Mouse (Mus musculus): ENCODE results near the gene Klf16. TPM values are rescaled to one million over a fixed set of nuclear protein-coding genes. Genes with fewer than 3 reads are reported as not detected.

The Klf16 gene
- polyA plus RNA-seq, 1 experiment from 2014 or later: 7.2 TPM

DNA sequence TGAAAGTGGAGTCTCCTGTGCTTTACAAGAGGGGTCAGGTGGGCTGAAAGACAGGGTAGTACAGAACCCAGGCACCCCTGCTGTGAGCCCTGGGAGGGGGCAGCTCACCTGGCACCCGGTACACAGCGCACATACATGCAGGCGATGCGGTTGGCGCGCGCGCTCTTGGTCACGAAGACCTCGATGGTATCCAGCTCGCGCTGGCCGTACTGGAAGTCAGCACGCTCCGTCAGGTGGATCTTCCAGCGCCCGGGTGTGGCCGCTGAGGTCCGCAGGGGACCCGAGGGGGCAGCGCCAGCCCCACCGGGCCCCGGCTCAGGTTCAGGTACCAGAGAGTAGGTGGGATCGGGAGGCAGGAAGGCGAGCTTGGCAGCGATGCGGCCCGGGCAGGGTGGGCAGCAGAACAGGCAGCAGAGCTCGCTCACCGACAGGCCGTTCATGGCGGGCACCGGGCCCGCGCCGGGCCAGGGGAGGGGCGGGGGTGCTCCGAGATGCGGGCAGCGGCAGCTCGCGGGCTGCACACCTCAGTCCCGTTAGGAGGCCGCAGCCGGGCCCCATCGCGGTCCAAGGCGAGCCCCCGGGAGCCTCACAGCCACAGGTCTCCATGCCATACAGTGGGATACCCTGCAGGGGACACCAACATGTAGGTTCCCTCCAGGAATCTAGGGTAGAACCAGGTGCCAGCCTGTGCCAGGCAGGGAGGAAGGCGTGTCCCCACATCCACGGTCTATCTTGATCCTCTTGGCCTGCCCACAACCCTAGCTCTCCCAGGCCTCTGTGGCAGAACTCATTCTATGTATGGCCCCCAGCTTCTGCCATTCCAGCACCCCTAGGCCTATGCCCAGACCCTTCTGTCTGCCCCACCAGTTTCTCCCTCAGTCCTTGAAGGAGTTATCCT is 9.5 kb upstream of the Klf16 start:
- Histone ChIP-seq H3K27me3 (replicated peaks; ENCODE audit: insufficient read depth, low read length) (no peaks in the 10 kb centered on the region), H3K9me3 (ENCODE audit: low read length) (no peaks in the 10 kb centered on the region), H3K4me1 (ENCODE audit: insufficient read depth, low read depth, low read length) (peaks cover 22% of the 10 kb centered on the region; the same call in 1 of the 2 replicates), H3K27ac (ENCODE audit: low read length) (peak overlapping the region; percentile 86), H3K9ac (replicated peaks; ENCODE audit: low read depth) (no peak overlapping the region), H3K4me2 (replicated peaks; ENCODE audit: low read depth, low read length) (peak overlapping the region; percentile 51), H3K4me3 (ENCODE audit: low read depth, low read length) (peak overlapping the region; percentile 15; the same call in 1 of the 2 replicates), H3K36me3 (ENCODE audit: insufficient read depth, low read length) (no peaks in the 10 kb centered on the region)
- ATAC-seq: no peak
- TF ChIP-seq EP300 (IDR thresholded peaks at IDR 0.05): no peak
- TF ChIP-seq CTCF (IDR thresholded peaks at IDR 0.05): no peak
- DNase-seq (ENCODE audit: low spot score): no peak
- WGBS: 85% methylated on average over 38 of the region's 51 CpGs

DNA sequence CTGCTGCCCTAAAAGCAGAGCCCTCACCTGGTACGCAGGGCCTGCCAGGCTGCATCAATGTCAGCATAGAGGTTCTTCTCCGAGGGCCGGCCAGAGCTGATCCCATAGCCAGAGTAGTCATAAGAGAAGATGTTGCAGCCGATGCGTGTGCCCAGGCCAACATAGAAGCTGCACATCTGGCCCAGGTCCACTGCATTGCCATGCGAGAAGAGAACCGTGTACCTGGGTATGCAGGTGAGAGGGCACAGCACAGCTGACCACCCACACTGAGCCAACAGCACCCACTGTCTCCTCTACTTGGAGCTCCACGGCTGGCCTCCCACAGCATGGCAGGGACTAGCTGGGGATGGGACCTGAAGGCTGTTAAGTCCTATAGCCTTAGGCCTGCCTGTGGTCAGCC is 8.5 kb upstream of the Klf16 start:
- no peak for DNase-seq (ENCODE audit: low spot score)
- H3K4me3 ChIP-seq (ENCODE audit: low read depth, low read length): no peak overlapping the region
- peaks cover 22% of the 10 kb centered on the region; the same call in 1 of the 2 replicates for H3K4me1 ChIP-seq (ENCODE audit: insufficient read depth, low read depth, low read length)
- 81% methylated on average over 8 of the region's 8 CpGs for WGBS
- H3K27ac ChIP-seq (ENCODE audit: low read length): no peak overlapping the region
- peak overlapping the region; percentile 51 for H3K4me2 ChIP-seq (replicated peaks; ENCODE audit: low read depth, low read length)
- no peaks in the 10 kb centered on the region for H3K27me3 ChIP-seq (replicated peaks; ENCODE audit: insufficient read depth, low read length)
- no peak for ATAC-seq
- TF ChIP-seq EP300 (IDR thresholded peaks at IDR 0.05) (no peak), CTCF (IDR thresholded peaks at IDR 0.05) (no peak)
- H3K9ac ChIP-seq (replicated peaks; ENCODE audit: low read depth): no peak overlapping the region
- H3K36me3 ChIP-seq (ENCODE audit: insufficient read depth, low read length): no peaks in the 10 kb centered on the region
- no peaks in the 10 kb centered on the region for H3K9me3 ChIP-seq (ENCODE audit: low read length)

DNA sequence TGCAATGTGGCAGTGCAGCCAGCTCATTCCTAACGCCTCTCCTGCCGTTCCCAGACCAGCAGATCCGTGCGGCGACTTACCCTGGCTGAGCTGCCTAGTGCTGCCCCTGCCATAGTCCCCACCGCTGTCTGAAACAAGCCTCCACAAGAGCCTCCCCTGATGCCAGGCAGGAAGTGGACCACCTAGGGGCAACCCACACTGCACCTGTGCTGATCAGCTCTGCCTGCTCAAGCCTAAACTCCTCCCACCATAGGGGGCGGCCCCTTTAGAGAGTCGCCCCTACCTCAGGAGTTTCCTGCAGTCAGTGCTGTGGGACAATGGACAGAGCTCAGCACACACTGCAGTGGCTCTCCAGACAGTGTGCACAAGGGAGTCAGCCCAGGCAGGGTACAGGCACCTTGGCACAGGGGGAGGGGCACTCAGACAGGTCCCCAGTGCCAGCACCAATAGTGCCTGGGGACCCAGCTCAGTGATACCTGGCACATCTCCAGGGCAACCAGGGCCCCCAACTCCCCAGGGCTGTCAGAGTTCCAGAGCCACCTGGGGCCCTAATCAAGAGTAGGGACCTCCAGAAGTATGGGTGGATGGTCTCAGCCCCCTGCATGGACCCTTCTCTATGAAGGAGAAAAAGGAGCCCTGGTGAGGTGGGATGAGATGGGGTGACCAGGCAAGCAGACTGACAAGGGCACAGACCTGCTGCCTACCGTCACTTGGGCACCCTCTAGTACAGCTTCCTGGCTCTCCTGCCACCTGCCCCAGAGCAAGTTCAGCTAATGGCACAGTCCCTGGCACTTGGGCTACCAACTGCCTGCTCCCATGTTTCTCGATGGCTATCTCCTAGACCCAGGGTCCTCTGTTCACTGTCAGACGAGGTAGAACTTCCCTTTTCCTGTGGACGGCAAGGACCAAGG is 7.8 kb upstream of the Klf16 start:
- Histone ChIP-seq H3K4me1 (ENCODE audit: insufficient read depth, low read depth, low read length) (peaks cover 22% of the 10 kb centered on the region; the same call in 1 of the 2 replicates), H3K4me3 (ENCODE audit: low read depth, low read length) (no peak overlapping the region), H3K9ac (replicated peaks; ENCODE audit: low read depth) (no peak overlapping the region), H3K4me2 (replicated peaks; ENCODE audit: low read depth, low read length) (peak overlapping the region; percentile 51), H3K27ac (ENCODE audit: low read length) (peak overlapping the region; percentile 38), H3K9me3 (ENCODE audit: low read length) (no peaks in the 10 kb centered on the region), H3K27me3 (replicated peaks; ENCODE audit: insufficient read depth, low read length) (no peaks in the 10 kb centered on the region), H3K36me3 (ENCODE audit: insufficient read depth, low read length) (no peaks in the 10 kb centered on the region)
- no peak for ATAC-seq
- no peak for DNase-seq (ENCODE audit: low spot score)
- no peak for TF ChIP-seq EP300 (IDR thresholded peaks at IDR 0.05)
- WGBS: 60% methylated on average over 12 of the region's 12 CpGs

DNA sequence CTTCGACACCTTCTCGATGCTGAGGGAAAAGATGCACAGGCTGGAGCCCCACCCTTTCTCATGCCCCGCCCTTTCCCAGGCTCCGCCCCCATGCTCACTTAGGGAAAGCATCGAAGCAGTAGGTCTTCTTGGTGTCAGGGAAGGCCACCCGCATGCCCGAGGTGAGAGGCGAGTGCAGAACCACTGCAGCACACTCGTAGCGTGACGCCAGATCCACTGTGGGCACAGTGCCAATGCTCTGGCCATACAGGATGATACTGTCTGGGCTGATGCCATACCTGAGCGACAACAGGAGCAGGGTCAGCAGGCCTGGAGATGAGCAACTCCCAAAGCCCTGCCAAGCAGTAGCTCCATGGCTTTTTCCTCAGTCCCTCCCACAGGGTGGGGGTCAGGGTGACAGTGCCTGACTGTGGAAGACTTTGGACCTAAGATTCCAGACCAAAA is 6.9 kb upstream of the Klf16 start:
- Histone ChIP-seq H3K4me2 (replicated peaks; ENCODE audit: low read depth, low read length) (no peak overlapping the region), H3K4me3 (ENCODE audit: low read depth, low read length) (no peak overlapping the region), H3K9ac (replicated peaks; ENCODE audit: low read depth) (no peak overlapping the region), H3K36me3 (ENCODE audit: insufficient read depth, low read length) (no peaks in the 10 kb centered on the region), H3K27me3 (replicated peaks; ENCODE audit: insufficient read depth, low read length) (no peaks in the 10 kb centered on the region), H3K9me3 (ENCODE audit: low read length) (no peaks in the 10 kb centered on the region), H3K4me1 (ENCODE audit: insufficient read depth, low read depth, low read length) (peaks cover 18% of the 10 kb centered on the region; the same call in 1 of the 2 replicates), H3K27ac (ENCODE audit: low read length) (peak overlapping the region; percentile 38; the same call in 1 of the 2 replicates)
- 44% methylated on average over 12 of the region's 12 CpGs for WGBS
- 0 out of 2 replicates have a peak, but pooled peaks have one; percentile 5 for ATAC-seq
- TF ChIP-seq CTCF (IDR thresholded peaks at IDR 0.05): no peak
- no peak for TF ChIP-seq EP300 (IDR thresholded peaks at IDR 0.05)
- DNase-seq (ENCODE audit: low spot score): no peak

DNA sequence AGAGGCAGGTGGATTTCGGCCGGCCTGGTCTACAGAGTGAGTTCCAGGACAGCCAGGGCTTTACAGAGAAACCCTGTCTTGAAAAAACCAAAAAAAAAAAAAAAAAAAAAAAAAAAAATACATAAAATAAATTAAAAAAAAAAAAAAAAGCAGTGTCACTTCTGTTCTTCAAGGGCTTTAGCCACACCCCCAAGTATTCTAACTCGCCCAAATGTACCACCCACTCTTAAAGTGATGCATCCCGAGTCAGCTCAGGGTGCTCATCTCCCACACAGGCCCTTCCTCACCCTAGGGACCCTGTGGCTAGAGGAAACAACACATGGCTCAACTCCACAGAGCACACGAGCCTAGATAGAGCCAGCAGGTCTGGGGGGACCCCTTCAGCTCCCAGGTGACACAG is 5.9 kb upstream of the Klf16 start:
- H3K4me3 ChIP-seq (ENCODE audit: low read depth, low read length): no peak overlapping the region
- TF ChIP-seq CTCF (IDR thresholded peaks at IDR 0.05) (no peak), EP300 (IDR thresholded peaks at IDR 0.05) (no peak)
- WGBS: 83% methylated on average over 5 of the region's 5 CpGs
- no peak overlapping the region for H3K9ac ChIP-seq (replicated peaks; ENCODE audit: low read depth)
- no peaks in the 10 kb centered on the region for H3K36me3 ChIP-seq (ENCODE audit: insufficient read depth, low read length)
- ATAC-seq: no peak
- H3K9me3 ChIP-seq (ENCODE audit: low read length): no peaks in the 10 kb centered on the region
- no peak overlapping the region for H3K4me2 ChIP-seq (replicated peaks; ENCODE audit: low read depth, low read length)
- no peak overlapping the region for H3K27ac ChIP-seq (ENCODE audit: low read length)
- peaks cover 10% of the 10 kb centered on the region; the same call in 1 of the 2 replicates for H3K4me1 ChIP-seq (ENCODE audit: insufficient read depth, low read depth, low read length)
- H3K27me3 ChIP-seq (replicated peaks; ENCODE audit: insufficient read depth, low read length): no peaks in the 10 kb centered on the region
- no peak for DNase-seq (ENCODE audit: low spot score)

DNA sequence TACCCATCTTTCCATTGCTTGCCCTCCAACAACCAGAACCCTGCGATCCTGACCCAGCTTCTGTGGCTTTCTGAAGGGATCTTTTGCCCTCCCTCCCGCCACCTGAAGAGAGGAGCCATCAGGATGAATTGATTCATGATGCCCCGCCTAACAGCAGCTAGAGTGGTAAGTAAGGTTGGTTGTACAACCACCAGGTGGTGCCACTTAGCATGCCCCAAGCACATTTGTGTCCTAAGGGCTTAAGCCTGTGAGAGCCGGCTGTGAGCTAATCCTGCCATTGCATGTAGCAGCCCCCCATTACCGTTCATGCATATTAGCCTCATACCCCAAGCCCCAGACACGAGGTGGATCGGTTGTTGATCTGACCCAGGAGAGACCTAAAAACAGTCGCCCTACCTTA is 1.8 kb upstream of the Klf16 start:
- TF ChIP-seq CTCF (IDR thresholded peaks at IDR 0.05): peak; percentile 77
- TF ChIP-seq EP300 (IDR thresholded peaks at IDR 0.05): no peak
- H3K27me3 ChIP-seq (replicated peaks; ENCODE audit: insufficient read depth, low read length): no peaks in the 10 kb centered on the region
- H3K9ac ChIP-seq (replicated peaks; ENCODE audit: low read depth): no peak overlapping the region
- no peaks in the 10 kb centered on the region for H3K36me3 ChIP-seq (ENCODE audit: insufficient read depth, low read length)
- no peaks in the 10 kb centered on the region for H3K9me3 ChIP-seq (ENCODE audit: low read length)
- DNase-seq (ENCODE audit: low spot score) (peak; percentile 85), ATAC-seq (peak; percentile 14; the same call in 1 of the 2 replicates)
- 0 out of 2 replicates have a peak overlapping the region, but pooled peaks have one; percentile 74 for H3K4me3 ChIP-seq (ENCODE audit: low read depth, low read length)
- WGBS: 8% methylated on average over 8 of the region's 8 CpGs
- peak overlapping the region; percentile 82 for H3K27ac ChIP-seq (ENCODE audit: low read length)
- H3K4me1 ChIP-seq (ENCODE audit: insufficient read depth, low read depth, low read length): peaks cover 7% of the 10 kb centered on the region
- H3K4me2 ChIP-seq (replicated peaks; ENCODE audit: low read depth, low read length): peak overlapping the region; percentile 97; the same call in 1 of the 2 replicates

All from lung, postnatal 0 days (tissue).